Mouse (Mus musculus) intestine, embryonic 14.5 days (tissue): ENCODE results near the gene Tusc2. TPM values are rescaled to one million over a fixed set of nuclear protein-coding genes. Genes with fewer than 3 reads are reported as not detected.

ENCODE experiments used
- ATAC-seq: fragments of 200-750 bp; cut with Nextera tagmentation; replicated peaks from 2 replicates; pipeline ENCODE4 v1.8.0; 2017; ENCODE audit warnings: low read depth, moderate number of reproducible peaks, moderate TSS enrichment, moderate library complexity; ENCODE audit not compliant: low FRiP score, low TSS enrichment
- DNase-seq: peaks from one replicate; pipeline ENCODE4 v3.0.0-alpha.2; 2018; ENCODE audit warnings: low spot score
- H3K27ac ChIP-seq: fragments of 300-500 bp; sonication (generic); 2 replicates; pipeline ENCODE4 v1.5.1; 2014; ENCODE audit warnings: low read depth, mild to moderate bottlenecking, control low read depth
- H3K27me3 ChIP-seq: fragments of 300-500 bp; sonication (generic); replicated peaks from 2 replicates; pipeline ENCODE4 v1.6.1; 2014; ENCODE audit warnings: low read length, control low read depth; ENCODE audit not compliant: control insufficient read depth, insufficient read depth
- H3K36me3 ChIP-seq: fragments of 300-500 bp; sonication (generic); 2 replicates; pipeline ENCODE4 v1.6.1; 2014; ENCODE audit warnings: low read length, control low read depth; ENCODE audit not compliant: control insufficient read depth, insufficient read depth
- H3K4me1 ChIP-seq: fragments of 300-500 bp; sonication (generic); replicated peaks from 2 replicates; pipeline ENCODE4 v1.6.1; 2014; ENCODE audit warnings: low read length, control low read depth, mixed read lengths; ENCODE audit not compliant: control insufficient read depth, insufficient read depth
- H3K4me2 ChIP-seq: fragments of 300-500 bp; sonication (generic); 2 replicates; pipeline ENCODE4 v1.6.1; 2014; ENCODE audit warnings: low read length
- H3K4me3 ChIP-seq: fragments of 300-500 bp; sonication (generic); 2 replicates; pipeline ENCODE4 v1.5.1; 2014; ENCODE audit warnings: low read depth, low read length, control low read depth, mixed read lengths
- H3K9ac ChIP-seq: fragments of 300-500 bp; sonication (generic); 2 replicates; pipeline ENCODE4 v1.6.1; 2014; ENCODE audit warnings: mild to moderate bottlenecking, low read length
- H3K9me3 ChIP-seq: fragments of 300-500 bp; sonication (generic); 2 replicates; pipeline ENCODE4 v1.6.1; 2016; ENCODE audit warnings: low read length, control low read depth; ENCODE audit not compliant: control insufficient read depth
- WGBS: fragments of 180-500 bp; shearing (Covaris S2); extraction: QIAGEN DNeasy Blood & Tissue Kit; methylation state at CpG from one replicate; pipeline ENCODE4 v1.1.7; 2014; 5-methylcytosine and 5-hydroxymethylcytosine counted together
- polyA plus RNA-seq: library from polyadenylated mRNA; unstranded; fragments of >200 nt; fragmentation: Nextera tagmentation; extraction: Ambion mirVana; gene quantifications from 2 replicates; pipeline ENCODE4 v1.2.1, GENCODE M21; 2014

Tusc2 gene
- polyA plus RNA-seq, 1 experiment from 2014 or later = 42.8 TPM

GRCm38 (mm10) chr9:107583174-107583573 is 20.1 kb downstream of the Tusc2 start:
- Histone ChIP-seq H3K4me1 (peaks cover 5% of the 10 kb centered on the region), H3K4me3 (no peak overlapping the region), H3K4me2 (no peak overlapping the region), H3K27me3 (no peaks in the 10 kb centered on the region), H3K27ac (no peak overlapping the region), H3K9ac (no peak overlapping the region), H3K36me3 (peaks cover 6% of the 10 kb centered on the region; the same call in 1 of the 2 replicates), H3K9me3 (no peaks in the 10 kb centered on the region)
- ATAC-seq (no peak), DNase-seq (no peak)
- 91% methylated on average over 14 of the region's 14 CpGs for WGBS

- H3K9ac ChIP-seq = no peak overlapping the region
- peaks cover 11% of the 10 kb centered on the region for H3K4me1 ChIP-seq
- peaks cover 27% of the 10 kb centered on the region for H3K36me3 ChIP-seq
- H3K27ac ChIP-seq = no peak overlapping the region
- WGBS = 92% methylated on average over 5 of the region's 5 CpGs
- ATAC-seq (no peak), DNase-seq (no peak)
- no peaks in the 10 kb centered on the region for H3K27me3 ChIP-seq
- no peak overlapping the region for H3K4me2 ChIP-seq
- no peak overlapping the region for H3K4me3 ChIP-seq
- no peaks in the 10 kb centered on the region for H3K9me3 ChIP-seq
Observed at GRCm38 (mm10) chr9:107586504-107586903, 23.4 kb downstream of the Tusc2 start.

GRCm38 (mm10) chr9:107586974-107587832 is 24.1 kb downstream of the Tusc2 start, which contains the start of gene Ifrd2:
Ifrd2 (plus strand) TSS chr9:107587642.
- peak within 1 kb of the TSS; percentile 89 for H3K4me2 ChIP-seq
- H3K27ac ChIP-seq = no peak within 1 kb of the TSS; the same call in 1 of the 2 replicates
- DNase-seq = peak; percentile 94
- peak within 1 kb of the TSS; percentile 65 for H3K9ac ChIP-seq
- H3K9me3 ChIP-seq = no peaks in the 10 kb centered on the region
- H3K27me3 ChIP-seq = no peaks in the 10 kb centered on the region
- 14% methylated on average over 46 of the region's 46 CpGs for WGBS
- peak within 1 kb of the TSS; percentile 77 for H3K4me3 ChIP-seq
- H3K36me3 ChIP-seq = peaks cover 34% of the 10 kb centered on the region
- ATAC-seq = peak; percentile 97
- H3K4me1 ChIP-seq = peaks cover 11% of the 10 kb centered on the region

- peak overlapping the region; percentile 65 for H3K9ac ChIP-seq
- peak overlapping the region; percentile 89 for H3K4me2 ChIP-seq
- H3K4me3 ChIP-seq = peak overlapping the region; percentile 77
- no peak for DNase-seq
- ATAC-seq = no peak; the same call in 1 of the 2 replicates
- WGBS = 3% methylated on average over 33 of the region's 33 CpGs
- H3K36me3 ChIP-seq = peaks cover 39% of the 10 kb centered on the region
- H3K4me1 ChIP-seq = peaks cover 11% of the 10 kb centered on the region
- no peak overlapping the region for H3K27ac ChIP-seq
- no peaks in the 10 kb centered on the region for H3K9me3 ChIP-seq
- H3K27me3 ChIP-seq = no peaks in the 10 kb centered on the region
Observed at GRCm38 (mm10) chr9:107587833-107588639, 25.0 kb downstream of the Tusc2 start.

- no peak overlapping the region for H3K4me3 ChIP-seq
- no peaks in the 10 kb centered on the region for H3K27me3 ChIP-seq
- ATAC-seq (no peak), DNase-seq (peak; percentile 54)
- peaks cover 56% of the 10 kb centered on the region for H3K36me3 ChIP-seq
- no peak overlapping the region for H3K9ac ChIP-seq
- no peak overlapping the region for H3K4me2 ChIP-seq
- peaks cover 11% of the 10 kb centered on the region for H3K4me1 ChIP-seq
- WGBS = 90% methylated on average over 25 of the region's 25 CpGs
- H3K27ac ChIP-seq = no peak overlapping the region
- H3K9me3 ChIP-seq = no peaks in the 10 kb centered on the region
Observed at GRCm38 (mm10) chr9:107590058-107590772, 27.2 kb downstream of the Tusc2 start.

- no peak overlapping the region for H3K9ac ChIP-seq
- no peak for DNase-seq
- no peak overlapping the region for H3K27ac ChIP-seq
- H3K27me3 ChIP-seq = no peaks in the 10 kb centered on the region
- 93% methylated on average over 6 of the region's 6 CpGs for WGBS
- peaks cover 11% of the 10 kb centered on the region for H3K4me1 ChIP-seq
- no peaks in the 10 kb centered on the region for H3K9me3 ChIP-seq
- no peak overlapping the region for H3K4me3 ChIP-seq
- no peak overlapping the region for H3K4me2 ChIP-seq
- no peak for ATAC-seq
- H3K36me3 ChIP-seq = peaks cover 56% of the 10 kb centered on the region
Observed at GRCm38 (mm10) chr9:107590773-107591060, 27.7 kb downstream of the Tusc2 start.

GRCm38 (mm10) chr9:107593101-107593976 is 30.3 kb downstream of the Tusc2 start:
- H3K9me3 ChIP-seq = no peaks in the 10 kb centered on the region
- DNase-seq = no peak

More at GRCm38 (mm10) chr9:107593101-107593976, 30.3 kb downstream of the Tusc2 start:
- Histone ChIP-seq H3K27me3 (no peaks in the 10 kb centered on the region), H3K4me2 (no peak overlapping the region), H3K27ac (no peak overlapping the region), H3K9ac (no peak overlapping the region), H3K36me3 (peaks cover 56% of the 10 kb centered on the region), H3K4me3 (no peak overlapping the region), H3K4me1 (peaks cover 7% of the 10 kb centered on the region)
- no peak for ATAC-seq
- WGBS = 86% methylated on average over 11 of the region's 11 CpGs
